Comparison of ENCODE assay signal across 20 mouse cellular contexts in the genomic region with DNA sequence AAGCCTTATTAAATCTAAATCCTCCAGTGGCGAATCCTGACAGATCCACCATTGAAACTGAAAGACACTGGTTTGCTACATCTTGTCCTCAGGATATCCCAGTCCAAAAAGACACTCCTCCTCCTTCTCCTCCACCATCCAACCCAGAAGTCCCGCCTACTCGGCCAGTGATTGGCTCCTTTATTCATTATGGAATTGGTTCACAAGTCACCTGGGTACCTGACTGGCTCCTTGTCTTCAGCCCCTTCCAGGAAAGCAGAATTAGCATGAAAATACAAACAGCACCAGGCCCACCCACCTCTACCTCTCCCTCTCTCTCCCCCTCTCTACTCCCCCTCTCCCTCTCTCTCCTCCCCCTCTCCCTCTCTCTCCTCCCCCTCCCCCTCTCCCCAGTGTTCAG.
A peak's percentile ranks its signal among the peaks of the same experiment; 100 is the strongest.
DNase-seq lines count a peak whose midpoint lies in the region; ATAC-seq and TF ChIP-seq lines count a peak whose summit lies in the region.
"Had no signal": no experiment of that assay in that cellular context is flagged by ENCODE, and none has a peak within 500 bp of the region (broad histone marks: within the 10 kb centered on the region; RNA-seq: fewer than 3 reads in every experiment).

No protein-coding gene starts in this region.

- H3K27ac ChIP-seq in forebrain, embryonic 14.5 days (ENCODE audit: low read depth, low read length), result no peak overlapping the region
- no peak overlapping the region for H3K27ac ChIP-seq in forebrain, embryonic 16.5 days (ENCODE audit: low read length)
- H3K27ac ChIP-seq in liver, postnatal 0 days (ENCODE audit: low read depth), result no peak overlapping the region
- no peak overlapping the region for H3K27ac ChIP-seq in liver, embryonic 12.5 days
- H3K27ac ChIP-seq in ES-E14 (ENCODE audit: insufficient read depth, low read depth, low read length, poor library complexity, severe bottlenecking), result peak overlapping the region; percentile 93; the same call in 1 of the 2 replicates
- H3K27ac ChIP-seq: layer of hippocampus, adult 2 months; midbrain, embryonic 15.5 days had no signal

- no peak for TF ChIP-seq EP300 in liver, postnatal 0 days (IDR thresholded peaks at IDR 0.05; ENCODE audit: low read depth)

- H3K27me3 ChIP-seq in forebrain, embryonic 14.5 days (replicated peaks; ENCODE audit: control insufficient read depth, insufficient read depth, low read length), result no peaks in the 10 kb centered on the region
- no peaks in the 10 kb centered on the region for H3K27me3 ChIP-seq in forebrain, embryonic 16.5 days (replicated peaks; ENCODE audit: control insufficient read depth, insufficient read depth, low read length)
- no peaks in the 10 kb centered on the region for H3K27me3 ChIP-seq in liver, postnatal 0 days (ENCODE audit: insufficient read depth, low read length)
- H3K27me3 ChIP-seq in liver, embryonic 12.5 days (replicated peaks), result no peaks in the 10 kb centered on the region
- H3K27me3 ChIP-seq in E14TG2a.4 (ENCODE audit: insufficient read depth, low read length), result no peaks in the 10 kb centered on the region
- H3K27me3 ChIP-seq: midbrain, embryonic 15.5 days had no signal

- H3K9ac ChIP-seq in forebrain, embryonic 14.5 days (ENCODE audit: low read length), result no peak overlapping the region
- no peak overlapping the region for H3K9ac ChIP-seq in forebrain, embryonic 16.5 days (replicated peaks; ENCODE audit: low read depth, low read length)
- H3K9ac ChIP-seq in liver, postnatal 0 days (replicated peaks), result no peak overlapping the region
- H3K9ac ChIP-seq in liver, embryonic 12.5 days, result no peak overlapping the region
- peak overlapping the region; percentile 55; the same call in 1 of the 2 replicates for H3K9ac ChIP-seq in ES-E14 (ENCODE audit: insufficient read depth, low read depth, low read length, poor library complexity, severe bottlenecking)
- H3K9ac ChIP-seq: midbrain, embryonic 15.5 days had no signal

- in situ Hi-C loops in ES-E14 (cut with MboI; ENCODE audit: low sequenced_read_pairs in 2 of 2, unreplicated experiment in 2 of 2), result no loop called here

- peak; percentile 34; the same call in 1 of the 2 replicates for ATAC-seq in forebrain, embryonic 14.5 days
- ATAC-seq in forebrain, embryonic 16.5 days, result no peak
- no peak for ATAC-seq in liver, postnatal 0 days
- no peak for ATAC-seq in liver, embryonic 12.5 days
- ATAC-seq: intestine, postnatal 0 days; Patski had no signal

- H3K4me3 ChIP-seq in forebrain, embryonic 14.5 days (ENCODE audit: low read depth, low read length), result no peak overlapping the region
- H3K4me3 ChIP-seq in forebrain, embryonic 16.5 days (replicated peaks; ENCODE audit: low read length), result no peak overlapping the region
- H3K4me3 ChIP-seq in liver, postnatal 0 days (ENCODE audit: low read depth, low read length), result no peak overlapping the region
- no peak overlapping the region for H3K4me3 ChIP-seq in liver, embryonic 12.5 days
- peak overlapping the region; percentile 81 for H3K4me3 ChIP-seq in E14TG2a.4 (replicated peaks; ENCODE audit: low read length)
- peak overlapping the region; percentile 49 to 74 for H3K4me3 ChIP-seq in ES-E14 (ENCODE audit: insufficient read depth in 1 of 2, low read depth in 1 of 2, low read length in 2 of 2, poor library complexity in 1 of 2, severe bottlenecking in 1 of 2)
- H3K4me3 ChIP-seq: layer of hippocampus, adult 2 months; midbrain, embryonic 15.5 days had no signal

- no peak for TF ChIP-seq CTCF in liver, postnatal 0 days (IDR thresholded peaks at IDR 0.05; ENCODE audit: low read depth)
- no peak for TF ChIP-seq CTCF in E14TG2a.4 (conservative IDR thresholded peaks at IDR 0.05; ENCODE audit: low read length)

- H3K9me3 ChIP-seq in forebrain, embryonic 14.5 days (replicated peaks; ENCODE audit: control insufficient read depth, low read length), result no peaks in the 10 kb centered on the region
- no peaks in the 10 kb centered on the region for H3K9me3 ChIP-seq in forebrain, embryonic 16.5 days (ENCODE audit: control insufficient read depth, low read length)
- no peaks in the 10 kb centered on the region for H3K9me3 ChIP-seq in liver, postnatal 0 days (ENCODE audit: low read length)
- no peaks in the 10 kb centered on the region for H3K9me3 ChIP-seq in liver, embryonic 12.5 days (replicated peaks)
- H3K9me3 ChIP-seq in E14TG2a.4 (ENCODE audit: low read length) (no peaks in the 10 kb centered on the region), ES-E14 (ENCODE audit: control insufficient read depth, insufficient read depth, low read depth, low read length) (no peaks in the 10 kb centered on the region)
- H3K9me3 ChIP-seq: midbrain, embryonic 15.5 days had no signal

- H3K4me1 ChIP-seq in forebrain, embryonic 14.5 days (ENCODE audit: control insufficient read depth, insufficient read depth, low read length), result no peaks in the 10 kb centered on the region
- H3K4me1 ChIP-seq in forebrain, embryonic 16.5 days (replicated peaks; ENCODE audit: control insufficient read depth, insufficient read depth, low read length), result no peaks in the 10 kb centered on the region
- no peaks in the 10 kb centered on the region for H3K4me1 ChIP-seq in liver, postnatal 0 days (ENCODE audit: insufficient read depth)
- H3K4me1 ChIP-seq in liver, embryonic 12.5 days, result no peaks in the 10 kb centered on the region
- H3K4me1 ChIP-seq in E14TG2a.4 (replicated peaks; ENCODE audit: low read depth, low read length) (peaks cover 58% of the 10 kb centered on the region), ES-E14 (ENCODE audit: control insufficient read depth in 2 of 2, insufficient read depth in 2 of 2, low read length in 2 of 2, poor library complexity in 1 of 2) (peaks cover 12 to 16% of the 10 kb centered on the region in 2 experiments)
- H3K4me1 ChIP-seq: midbrain, embryonic 15.5 days had no signal

- DNase-seq in forebrain, embryonic 14.5 days (ENCODE audit: low spot score), result no peak
- no peak for DNase-seq in liver, postnatal 0 days
- peak; percentile 94 for DNase-seq in ES-E14 (ENCODE audit: low read depth, low spot score)
- no peak for DNase-seq in urinary bladder, adult 2 months (ENCODE audit: low spot score)
- DNase-seq: adrenal gland, postnatal 36 days; B cell, adult 2 months; cerebellum, adult 18-20 months; cerebellum, postnatal 25 days; heart, postnatal 36 days; kidney, postnatal 14 days; layer of hippocampus, postnatal 36 days; right cerebral cortex, postnatal 4 days; thymus, adult 2 months had no signal

- H3K4me2 ChIP-seq in forebrain, embryonic 14.5 days (ENCODE audit: low read length), result no peak overlapping the region
- H3K4me2 ChIP-seq in forebrain, embryonic 16.5 days (ENCODE audit: low read length), result no peak overlapping the region
- H3K4me2 ChIP-seq in liver, postnatal 0 days (ENCODE audit: low read depth, low read length), result 0 out of 2 replicates have a peak overlapping the region, but pooled peaks have one; percentile 26
- H3K4me2 ChIP-seq in liver, embryonic 12.5 days, result no peak overlapping the region

- H3K36me3 ChIP-seq in forebrain, embryonic 14.5 days (ENCODE audit: control insufficient read depth, insufficient read depth, low read length), result no peaks in the 10 kb centered on the region
- H3K36me3 ChIP-seq in forebrain, embryonic 16.5 days (ENCODE audit: control insufficient read depth, insufficient read depth), result no peaks in the 10 kb centered on the region
- no peaks in the 10 kb centered on the region for H3K36me3 ChIP-seq in liver, postnatal 0 days (replicated peaks; ENCODE audit: insufficient read depth, low read length)
- H3K36me3 ChIP-seq in liver, embryonic 12.5 days, result peaks cover 3% of the 10 kb centered on the region; the same call in 1 of the 2 replicates
- H3K36me3 ChIP-seq in E14TG2a.4 (ENCODE audit: insufficient read depth, low read length), result 0 out of 2 replicates have a peak, but pooled peaks cover 4% of the 10 kb centered on the region
- H3K36me3 ChIP-seq in ES-E14 (ENCODE audit: control insufficient read depth, insufficient read depth, low read length, poor library complexity, severe bottlenecking), result no peaks in the 10 kb centered on the region
- H3K36me3 ChIP-seq: midbrain, embryonic 15.5 days had no signal

- 21% methylated on average over 3 of the region's 3 CpGs for WGBS in forebrain, embryonic 14.5 days
- WGBS in forebrain, embryonic 16.5 days, result 15% methylated on average over 3 of the region's 3 CpGs
- 38% methylated on average over 3 of the region's 3 CpGs for WGBS in liver, postnatal 0 days (ENCODE audit: insufficient replicate concordance)
- WGBS in liver, embryonic 12.5 days (ENCODE audit: insufficient replicate concordance), result 31% methylated on average over 3 of the region's 3 CpGs

TF ChIP-seq in ES-E14, 5 proteins besides CTCF, POLR2A, EP300 and RAD21:
- no peak for TF ChIP-seq MAFK (IDR thresholded peaks at IDR 0.05; ENCODE audit: insufficient read depth, low read depth, low read length)
- no peak for TF ChIP-seq HCFC1 (IDR thresholded peaks at IDR 0.05; ENCODE audit: borderline replicate concordance, insufficient read depth, low read length)
- TF ChIP-seq ZNF384 (IDR thresholded peaks at IDR 0.05; ENCODE audit: low read depth, low read length), result no peak

Comparison
In these comparisons a context has a peak if more than half of its experiments do, and no peak if none do; other contexts are left out.
1. H3K4me3 ChIP-seq: peak in E14TG2a.4 (single experiment) and ES-E14 (2 of 2); none in forebrain, embryonic 14.5 days (single experiment), forebrain, embryonic 16.5 days (single experiment), liver, postnatal 0 days (single experiment) and liver, embryonic 12.5 days (single experiment).